Mouse (Mus musculus) colon, adult 2 months (tissue): ENCODE data around the gene Urad. TPM values are rescaled to one million over a fixed set of nuclear protein-coding genes. Genes with fewer than 3 reads are reported as not detected.

Source experiments
- polyA plus RNA-seq: library from polyadenylated mRNA; depleted of rRNA; stranded (reverse); fragments of >200 nt; gene quantifications from 2 replicates; pipeline ENCODE4 v1.2.3, GENCODE M21; 2012; rRNA removed

The Urad gene
- 4.4 and 5.9 TPM in 2 replicates for polyA plus RNA-seq

DNA sequence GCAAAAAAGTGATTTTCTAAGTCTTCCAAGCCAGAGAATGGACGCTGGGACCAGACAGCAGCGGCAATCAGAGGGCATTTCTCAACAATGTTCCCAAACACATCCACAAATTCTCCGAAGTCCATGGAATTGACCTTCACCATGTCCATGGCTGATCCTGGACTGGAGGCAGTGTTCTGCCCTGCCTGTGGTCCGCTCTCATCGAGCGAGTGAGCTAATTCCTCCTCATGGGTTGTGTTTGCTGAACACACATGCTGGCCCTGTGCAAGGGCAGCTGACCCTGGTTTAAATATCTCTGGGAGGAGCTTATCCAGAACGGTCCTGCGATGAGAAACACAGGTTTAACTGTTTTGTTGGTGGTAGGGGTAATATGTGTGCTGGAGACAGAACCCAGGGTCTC lies at the start of gene Urad:
TSS of gene Urad (minus strand) at position 258 of the 400 bp plus-strand sequence.

GRCm38 (mm10) chr5:147306638-147307397 lies 15.4 kb downstream of the Urad start, which contains the start of gene Cdx2:
Gene Cdx2, minus strand, starts transcription at chr5:147307270.

DNA sequence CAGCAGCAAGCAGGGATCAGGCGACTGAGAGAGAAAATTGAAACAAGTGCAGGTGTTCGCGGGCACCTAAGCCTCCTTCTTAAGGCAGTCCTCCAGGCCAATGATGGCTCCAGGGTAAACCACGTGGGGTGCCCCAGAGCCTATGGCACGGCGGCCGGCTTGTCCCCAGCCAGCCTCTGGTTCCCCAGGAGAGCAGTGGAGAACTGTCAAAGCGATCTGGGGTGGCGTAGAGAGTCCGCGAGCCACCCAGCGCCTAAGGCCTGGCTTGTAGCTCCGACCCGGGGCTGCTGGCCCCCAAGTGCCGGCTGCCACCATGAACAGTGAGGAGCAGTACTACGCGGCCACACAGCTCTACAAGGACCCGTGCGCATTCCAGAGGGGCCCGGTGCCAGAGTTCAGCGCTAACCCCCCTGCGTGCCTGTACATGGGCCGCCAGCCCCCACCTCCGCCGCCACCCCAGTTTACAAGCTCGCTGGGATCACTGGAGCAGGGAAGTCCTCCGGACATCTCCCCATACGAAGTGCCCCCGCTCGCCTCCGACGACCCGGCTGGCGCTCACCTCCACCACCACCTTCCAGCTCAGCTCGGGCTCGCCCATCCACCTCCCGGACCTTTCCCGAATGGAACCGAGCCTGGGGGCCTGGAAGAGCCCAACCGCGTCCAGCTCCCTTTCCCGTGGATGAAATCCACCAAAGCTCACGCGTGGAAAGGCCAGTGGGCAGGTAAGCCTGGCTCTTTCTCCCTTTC lies 52.1 kb downstream of the Urad start, which contains the start of gene Pdx1:
TSS of gene Pdx1 (plus strand) at position 34 of the 747 bp plus-strand sequence.

Other genes starting within 250 kb of the Urad start
- gene Lnx2, start 245.9 kb downstream of the Urad start, polyA plus RNA-seq: 34.3 and 48.1 TPM in 2 replicates
- gene Polr1d, start 245.4 kb downstream of the Urad start, polyA plus RNA-seq: 46.3 and 54.5 TPM in 2 replicates
- not detected in 2 replicates for gene Gsx1, start 133.7 kb downstream of the Urad start, polyA plus RNA-seq
- 0.73 and 1.1 TPM in 2 replicates for gene Pdx1, start 52.5 kb downstream of the Urad start, polyA plus RNA-seq
- 267 and 296 TPM in 2 replicates for gene Cdx2, start 15.2 kb downstream of the Urad start, polyA plus RNA-seq
- 0.44 and 0.57 TPM in 2 replicates for gene Flt3, start 78.0 kb upstream of the Urad start, polyA plus RNA-seq
- gene Pan3, start 107.7 kb upstream of the Urad start, polyA plus RNA-seq: 14.0 and 20.0 TPM in 2 replicates